Mouse (Mus musculus): ENCODE data around the gene Tsen2. TPM values are rescaled to one million over a fixed set of nuclear protein-coding genes. Genes with fewer than 3 reads are reported as not detected.

Tsen2 gene
- polyA plus RNA-seq, 1 experiment, result 21.4 TPM

DNA sequence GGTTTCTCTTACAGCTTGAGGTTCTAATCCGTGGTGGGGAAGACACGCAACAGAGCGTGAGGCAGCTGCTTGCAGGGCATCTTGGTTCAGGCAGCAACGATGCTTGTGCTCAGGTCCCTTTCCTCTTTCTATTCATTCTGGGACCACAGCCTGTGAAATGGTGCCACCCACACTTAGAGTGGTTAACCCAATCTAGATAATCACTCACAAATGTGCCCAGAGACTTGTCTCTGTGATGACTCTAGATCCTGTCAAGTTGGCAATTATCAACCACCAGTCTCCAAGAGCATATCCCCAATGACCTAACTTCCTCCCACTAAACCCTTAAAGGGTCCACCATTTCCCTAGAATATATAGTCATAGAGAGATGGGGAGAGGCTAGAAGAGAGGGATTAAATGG lies 31.3 kb upstream of the Tsen2 start:
- no peaks in the 10 kb centered on the region for H3K4me1 ChIP-seq (ENCODE audit: control insufficient read depth, insufficient read depth, low read length)
- H3K4me3 ChIP-seq (ENCODE audit: insufficient read depth, low read length), result no peak overlapping the region
- TF ChIP-seq CTCF (IDR thresholded peaks at IDR 0.05; ENCODE audit: extremely low read depth, insufficient read depth, low read length) (no peak), POLR2A (IDR thresholded peaks at IDR 0.05; ENCODE audit: extremely low read depth, insufficient read depth, low read length) (no peak)
- H3K27ac ChIP-seq (ENCODE audit: insufficient read depth, low read length), result no peak overlapping the region

DNA sequence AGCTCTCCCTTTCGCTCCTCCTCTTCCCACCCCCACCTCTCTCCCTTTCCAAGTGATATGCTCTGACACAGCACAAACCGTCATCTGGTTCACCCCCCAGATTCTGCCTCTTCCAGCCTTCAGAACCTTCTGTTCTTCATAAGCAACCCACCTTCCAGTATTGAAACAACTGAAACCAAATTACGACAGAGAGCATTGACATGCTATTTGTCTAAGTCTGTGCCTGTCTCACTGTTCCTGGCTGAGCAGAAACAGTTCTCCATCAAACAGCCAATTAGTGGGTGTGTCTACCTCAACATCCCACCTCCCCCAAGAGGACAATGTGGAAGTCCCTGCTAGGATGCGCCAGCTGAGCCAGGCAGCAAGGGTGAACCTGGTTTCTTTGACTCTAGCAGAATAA lies 26.6 kb upstream of the Tsen2 start:
- no peaks in the 10 kb centered on the region for H3K4me1 ChIP-seq (ENCODE audit: control insufficient read depth, insufficient read depth, low read length)
- TF ChIP-seq CTCF (IDR thresholded peaks at IDR 0.05; ENCODE audit: extremely low read depth, insufficient read depth, low read length) (no peak), POLR2A (IDR thresholded peaks at IDR 0.05; ENCODE audit: extremely low read depth, insufficient read depth, low read length) (no peak)
- H3K4me3 ChIP-seq (ENCODE audit: insufficient read depth, low read length), result no peak overlapping the region
- no peak overlapping the region for H3K27ac ChIP-seq (ENCODE audit: insufficient read depth, low read length)

DNA sequence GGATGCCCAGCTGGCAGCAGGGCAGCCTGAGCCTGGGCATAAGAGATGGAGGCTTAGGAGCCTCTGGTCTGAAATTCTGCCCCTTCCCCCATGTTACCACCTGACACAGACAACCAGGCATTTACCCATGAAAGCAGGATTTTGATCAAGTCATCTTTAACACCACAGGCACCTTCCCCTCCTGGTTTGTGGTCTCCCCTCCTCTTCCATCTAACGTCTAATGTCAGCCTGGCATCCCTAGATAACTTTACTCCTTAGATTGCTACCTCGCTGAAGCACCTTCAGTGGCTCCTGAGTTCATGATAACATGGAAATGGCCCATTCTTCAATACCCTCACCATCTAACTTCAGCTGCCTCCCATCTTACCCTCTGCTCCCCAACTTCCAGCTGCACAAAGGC lies 26.1 kb upstream of the Tsen2 start:
- H3K4me1 ChIP-seq (ENCODE audit: control insufficient read depth, insufficient read depth, low read length), result peaks cover under 1% of the 10 kb centered on the region; the same call in 1 of the 2 replicates
- TF ChIP-seq POLR2A (IDR thresholded peaks at IDR 0.05; ENCODE audit: extremely low read depth, insufficient read depth, low read length) (no peak), CTCF (IDR thresholded peaks at IDR 0.05; ENCODE audit: extremely low read depth, insufficient read depth, low read length) (no peak)
- H3K4me3 ChIP-seq (ENCODE audit: insufficient read depth, low read length), result no peak overlapping the region
- H3K27ac ChIP-seq (ENCODE audit: insufficient read depth, low read length), result no peak overlapping the region

GRCm38 (mm10) chr6:115519275-115519699 lies 25.2 kb upstream of the Tsen2 start:
- H3K4me1 ChIP-seq (ENCODE audit: control insufficient read depth, insufficient read depth, low read length), result peaks cover 2% of the 10 kb centered on the region; the same call in 1 of the 2 replicates

GRCm38 (mm10) chr6:115521923-115522322 lies 22.5 kb upstream of the Tsen2 start:
- H3K4me3 ChIP-seq (ENCODE audit: insufficient read depth, low read length), result no peak overlapping the region
- TF ChIP-seq POLR2A (IDR thresholded peaks at IDR 0.05; ENCODE audit: extremely low read depth, insufficient read depth, low read length), result no peak
- no peak for TF ChIP-seq CTCF (IDR thresholded peaks at IDR 0.05; ENCODE audit: extremely low read depth, insufficient read depth, low read length)
- peaks cover 2% of the 10 kb centered on the region; the same call in 1 of the 2 replicates for H3K4me1 ChIP-seq (ENCODE audit: control insufficient read depth, insufficient read depth, low read length)
- H3K27ac ChIP-seq (ENCODE audit: insufficient read depth, low read length), result no peak overlapping the region

More at GRCm38 (mm10) chr6:115519275-115519699, 25.2 kb upstream of the Tsen2 start:
- H3K27ac ChIP-seq (ENCODE audit: insufficient read depth, low read length), result no peak overlapping the region
- TF ChIP-seq POLR2A (IDR thresholded peaks at IDR 0.05; ENCODE audit: extremely low read depth, insufficient read depth, low read length), result no peak
- TF ChIP-seq CTCF (IDR thresholded peaks at IDR 0.05; ENCODE audit: extremely low read depth, insufficient read depth, low read length), result no peak
- H3K4me3 ChIP-seq (ENCODE audit: insufficient read depth, low read length), result no peak overlapping the region

- no peak overlapping the region for H3K4me3 ChIP-seq (ENCODE audit: insufficient read depth, low read length)
- H3K4me1 ChIP-seq (ENCODE audit: control insufficient read depth, insufficient read depth, low read length), result peaks cover 2% of the 10 kb centered on the region; the same call in 1 of the 2 replicates
- TF ChIP-seq CTCF (IDR thresholded peaks at IDR 0.05; ENCODE audit: extremely low read depth, insufficient read depth, low read length) (no peak), POLR2A (IDR thresholded peaks at IDR 0.05; ENCODE audit: extremely low read depth, insufficient read depth, low read length) (no peak)
- no peak overlapping the region for H3K27ac ChIP-seq (ENCODE audit: insufficient read depth, low read length)
Observed at GRCm38 (mm10) chr6:115522691-115523146, 21.7 kb upstream of the Tsen2 start.

DNA sequence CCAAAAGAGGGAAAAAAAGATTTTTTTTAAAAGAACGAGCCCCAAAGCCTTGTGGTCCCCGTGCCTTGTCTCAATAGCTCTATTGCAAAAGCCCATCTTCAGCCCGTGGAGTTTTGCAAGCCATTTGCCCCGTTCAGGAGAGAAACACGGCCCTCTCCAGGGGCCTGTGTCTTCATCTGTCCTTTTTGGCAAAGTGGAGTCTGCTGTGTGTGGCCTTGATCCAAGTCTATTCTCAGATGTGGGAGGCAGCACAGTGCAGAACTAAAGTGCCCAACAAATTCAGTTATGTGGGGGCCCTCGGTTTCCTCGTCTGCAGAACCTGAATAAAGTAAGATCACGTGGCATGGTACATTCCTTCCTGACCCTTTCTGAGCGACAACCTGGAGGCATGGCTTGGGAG lies 21.3 kb upstream of the Tsen2 start:
- no peak overlapping the region for H3K4me3 ChIP-seq (ENCODE audit: insufficient read depth, low read length)
- H3K27ac ChIP-seq (ENCODE audit: insufficient read depth, low read length), result no peak overlapping the region
- H3K4me1 ChIP-seq (ENCODE audit: control insufficient read depth, insufficient read depth, low read length), result peaks cover 2% of the 10 kb centered on the region; the same call in 1 of the 2 replicates
- TF ChIP-seq CTCF (IDR thresholded peaks at IDR 0.05; ENCODE audit: extremely low read depth, insufficient read depth, low read length), result no peak
- no peak for TF ChIP-seq POLR2A (IDR thresholded peaks at IDR 0.05; ENCODE audit: extremely low read depth, insufficient read depth, low read length)

GRCm38 (mm10) chr6:115524449-115524990 lies 19.9 kb upstream of the Tsen2 start:
- no peak overlapping the region for H3K27ac ChIP-seq (ENCODE audit: insufficient read depth, low read length)
- peaks cover 2% of the 10 kb centered on the region; the same call in 1 of the 2 replicates for H3K4me1 ChIP-seq (ENCODE audit: control insufficient read depth, insufficient read depth, low read length)
- TF ChIP-seq CTCF (IDR thresholded peaks at IDR 0.05; ENCODE audit: extremely low read depth, insufficient read depth, low read length) (no peak), POLR2A (IDR thresholded peaks at IDR 0.05; ENCODE audit: extremely low read depth, insufficient read depth, low read length) (no peak)
- no peak overlapping the region for H3K4me3 ChIP-seq (ENCODE audit: insufficient read depth, low read length)

GRCm38 (mm10) chr6:115527418-115527817 lies 17.0 kb upstream of the Tsen2 start:
- TF ChIP-seq CTCF (IDR thresholded peaks at IDR 0.05; ENCODE audit: extremely low read depth, insufficient read depth, low read length) (no peak), POLR2A (IDR thresholded peaks at IDR 0.05; ENCODE audit: extremely low read depth, insufficient read depth, low read length) (no peak)
- peaks cover 2% of the 10 kb centered on the region; the same call in 1 of the 2 replicates for H3K4me1 ChIP-seq (ENCODE audit: control insufficient read depth, insufficient read depth, low read length)
- H3K4me3 ChIP-seq (ENCODE audit: insufficient read depth, low read length), result no peak overlapping the region
- no peak overlapping the region for H3K27ac ChIP-seq (ENCODE audit: insufficient read depth, low read length)

GRCm38 (mm10) chr6:115528372-115528771 lies 16.1 kb upstream of the Tsen2 start:
- Histone ChIP-seq H3K27ac (ENCODE audit: insufficient read depth, low read length) (no peak overlapping the region), H3K4me3 (ENCODE audit: insufficient read depth, low read length) (no peak overlapping the region), H3K4me1 (ENCODE audit: control insufficient read depth, insufficient read depth, low read length) (peaks cover 1% of the 10 kb centered on the region; the same call in 1 of the 2 replicates)
- no peak for TF ChIP-seq POLR2A (IDR thresholded peaks at IDR 0.05; ENCODE audit: extremely low read depth, insufficient read depth, low read length)
